Mouse (Mus musculus): Measurements from ENCODE around the gene Gfod1.

Gene Gfod1

DNA sequence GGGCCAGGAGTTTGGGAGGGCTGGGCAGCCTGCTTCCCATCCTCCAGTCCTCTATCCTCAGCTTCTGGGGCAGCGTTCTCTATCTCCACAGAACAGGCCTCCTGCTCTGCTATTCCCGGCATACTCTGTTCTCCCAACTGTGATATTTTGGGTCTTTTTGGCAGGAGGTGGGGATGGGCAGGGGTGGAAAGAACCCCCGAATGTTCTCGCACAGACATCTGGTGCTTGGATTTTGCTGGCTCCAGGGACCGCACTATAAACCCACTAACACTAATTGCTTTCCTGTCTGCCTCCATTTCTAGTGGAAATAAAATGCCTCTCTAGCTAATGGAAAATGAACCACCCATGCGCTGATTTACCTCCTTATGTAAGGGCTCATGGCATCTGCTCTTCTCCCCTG lies 73.7 kb downstream of the Gfod1 start:
- DNase-seq (ENCODE audit: low read depth): no peak

DNA sequence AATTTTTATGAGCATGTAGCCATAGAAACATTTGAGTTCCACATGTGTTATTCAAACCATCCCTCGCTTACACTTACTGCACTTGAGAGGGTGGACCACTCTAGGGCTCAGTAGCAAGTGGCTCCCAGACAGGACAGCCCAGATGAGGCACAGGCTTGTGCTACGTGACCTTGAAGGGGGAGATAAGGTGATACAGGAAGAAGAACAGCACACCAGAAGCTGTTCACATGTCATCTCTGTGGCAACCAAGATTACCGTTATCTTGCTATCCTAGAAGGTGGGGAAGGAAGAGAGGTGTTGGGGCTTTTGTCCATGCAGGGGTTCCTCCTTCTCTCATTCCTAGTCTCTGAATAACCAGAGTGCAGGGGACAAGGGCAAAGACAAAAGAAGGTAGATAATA lies 74.2 kb downstream of the Gfod1 start:
- DNase-seq (ENCODE audit: low read depth): no peak

DNA sequence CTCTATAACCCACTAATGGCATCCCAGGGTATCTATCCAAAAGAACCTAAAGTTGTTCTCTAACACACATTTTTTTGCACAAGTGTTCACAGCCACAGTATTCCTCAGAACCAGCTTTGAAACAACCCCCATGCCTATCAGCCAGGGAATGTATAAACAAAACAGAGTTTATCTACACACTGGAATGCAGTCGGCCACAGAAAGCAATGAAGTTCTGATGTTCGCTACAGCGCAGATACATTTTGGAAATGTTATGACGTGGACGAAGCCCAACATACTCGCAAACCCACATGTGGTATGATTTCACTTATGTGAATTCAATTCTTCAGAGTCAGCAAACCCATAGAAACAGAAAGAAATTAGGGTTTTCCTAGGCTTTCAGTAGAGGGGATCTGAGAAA lies 75.8 kb downstream of the Gfod1 start:
- no peak for DNase-seq (ENCODE audit: low read depth)

DNA sequence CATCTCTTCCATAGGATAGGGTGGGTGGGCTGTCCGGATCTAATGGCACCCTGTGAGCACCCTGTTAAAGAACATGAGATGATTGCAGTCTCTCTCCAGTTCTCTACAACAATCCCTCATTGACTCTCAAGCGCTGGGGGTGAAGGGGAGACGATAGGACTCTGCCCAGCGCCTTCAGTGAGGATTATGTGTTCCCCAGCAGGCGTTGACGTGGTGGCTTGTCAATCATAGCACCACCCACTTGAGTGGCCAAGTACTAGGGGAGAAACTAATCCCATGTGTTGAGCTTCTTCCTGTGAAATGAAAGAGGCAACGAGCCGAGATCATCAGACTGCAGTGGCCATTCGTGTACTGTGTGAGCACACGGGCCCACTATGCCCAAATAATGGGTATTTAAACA lies 77.9 kb downstream of the Gfod1 start:
- DNase-seq (ENCODE audit: low read depth): no peak

DNA sequence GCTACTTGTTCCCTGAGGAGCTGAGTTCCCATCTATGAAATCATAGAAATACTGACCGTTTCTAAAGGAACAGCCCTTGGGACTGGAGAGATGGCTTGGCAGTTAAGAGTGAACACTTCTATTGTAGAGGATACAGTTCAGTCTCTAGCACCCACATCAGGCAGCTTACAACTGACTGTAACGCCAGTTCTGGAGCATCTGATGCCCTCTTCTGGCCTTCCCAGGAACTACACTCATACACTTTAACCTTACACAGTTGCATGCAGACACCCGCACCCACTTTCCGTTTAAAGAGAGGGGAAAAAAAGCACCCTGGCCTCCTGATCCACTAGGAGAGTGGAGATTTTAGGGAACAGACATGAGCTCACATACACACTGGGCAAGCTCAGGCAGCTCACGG lies 78.8 kb downstream of the Gfod1 start:
- DNase-seq (ENCODE audit: low read depth): peak; percentile 59

DNA sequence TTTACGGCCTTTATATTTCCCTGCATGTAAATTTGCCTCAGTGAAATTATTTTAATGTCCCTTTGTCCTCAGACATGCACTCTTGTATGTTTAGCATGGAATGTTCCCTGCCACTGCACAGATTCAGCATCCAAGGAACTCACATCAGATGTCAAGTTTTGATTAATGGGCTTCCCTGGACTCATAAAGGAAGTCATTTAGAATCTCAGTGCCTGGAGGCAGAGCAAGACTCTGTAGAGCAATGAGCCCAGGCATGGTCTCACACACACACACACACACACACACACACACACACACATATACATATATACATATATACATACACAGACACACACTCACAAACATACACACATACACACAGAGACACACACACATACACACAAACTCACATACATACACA lies 81.9 kb downstream of the Gfod1 start:
- no peak for DNase-seq (ENCODE audit: low read depth)

DNA sequence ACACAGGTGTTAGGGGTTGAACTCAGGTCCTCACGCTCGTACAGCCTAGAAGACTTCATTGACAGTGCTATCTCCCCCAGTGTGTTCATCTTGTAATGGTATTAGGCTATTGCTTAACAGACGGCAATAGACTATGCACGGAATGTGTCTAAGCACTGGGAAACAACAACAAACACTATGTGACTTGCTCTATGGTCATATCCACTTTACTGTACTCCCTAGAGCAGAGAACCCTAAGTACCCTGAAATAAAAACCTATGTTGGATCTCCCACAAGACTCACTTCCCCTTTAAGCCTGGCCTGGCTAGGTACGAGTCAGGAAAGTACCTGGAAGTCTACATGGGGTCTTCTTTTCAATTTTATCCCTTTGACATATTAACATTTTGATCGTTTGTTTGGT lies 82.7 kb downstream of the Gfod1 start:
- no peak for DNase-seq (ENCODE audit: low read depth)

DNA sequence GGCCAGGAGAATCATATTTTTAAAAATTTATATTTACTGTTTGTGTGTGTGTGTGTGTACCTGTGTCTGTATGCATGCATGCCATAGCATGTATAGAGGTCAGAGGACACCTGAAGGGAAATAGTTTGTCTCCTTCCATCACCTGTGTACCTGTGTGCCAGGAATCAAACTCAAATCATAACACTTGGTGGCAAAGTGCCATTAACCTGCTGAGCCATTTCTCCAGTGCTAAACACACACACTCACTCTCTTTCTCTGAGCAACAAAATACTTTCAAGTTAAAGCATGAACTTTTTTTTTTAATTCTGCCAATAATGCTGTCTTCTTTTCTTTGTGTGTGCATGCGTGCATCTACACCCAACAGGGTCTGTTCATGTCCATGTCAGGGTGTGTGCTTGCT lies 83.3 kb downstream of the Gfod1 start:
- no peak for DNase-seq (ENCODE audit: low read depth)

DNA sequence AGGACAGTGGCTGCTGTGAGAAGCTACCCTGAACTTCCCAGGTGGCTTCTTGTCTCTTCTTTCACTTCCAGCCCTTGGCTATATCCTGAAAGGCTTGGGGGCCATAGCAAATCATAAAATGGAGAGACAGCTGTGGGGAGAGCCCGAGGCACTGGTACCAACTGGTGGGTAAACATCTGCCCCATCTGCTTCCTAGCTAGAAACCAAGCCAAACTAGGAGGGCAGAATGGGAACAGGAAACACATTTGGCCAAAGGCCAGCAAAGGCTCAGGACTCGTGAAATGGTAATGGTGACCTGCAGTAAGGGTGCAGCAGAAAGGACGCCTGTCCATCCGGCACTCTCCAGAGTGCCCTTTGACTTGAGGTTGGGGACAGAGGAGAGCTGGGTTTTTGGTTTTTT lies 85.2 kb downstream of the Gfod1 start:
- DNase-seq (ENCODE audit: low read depth): no peak

DNA sequence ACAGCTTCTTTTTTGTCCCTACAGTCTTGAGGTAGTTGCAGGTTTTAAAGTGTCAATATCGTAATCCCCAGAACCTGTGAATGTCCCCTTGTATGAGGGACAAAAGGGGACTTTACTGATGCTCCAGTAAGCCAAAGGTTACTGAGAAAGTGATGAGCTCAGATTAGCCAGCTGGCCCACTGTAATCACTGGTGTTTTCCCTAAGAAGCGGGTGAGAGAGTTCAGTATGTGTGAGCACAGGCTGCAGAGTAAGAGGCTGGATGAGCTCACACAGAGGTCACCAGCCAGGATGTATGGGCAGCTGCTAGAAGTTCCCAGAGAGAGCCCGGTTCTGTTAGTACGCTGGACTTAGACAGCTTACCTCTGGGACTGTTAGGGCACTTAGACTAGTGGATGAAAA lies 85.7 kb downstream of the Gfod1 start:
- no peak for DNase-seq (ENCODE audit: low read depth)

DNA sequence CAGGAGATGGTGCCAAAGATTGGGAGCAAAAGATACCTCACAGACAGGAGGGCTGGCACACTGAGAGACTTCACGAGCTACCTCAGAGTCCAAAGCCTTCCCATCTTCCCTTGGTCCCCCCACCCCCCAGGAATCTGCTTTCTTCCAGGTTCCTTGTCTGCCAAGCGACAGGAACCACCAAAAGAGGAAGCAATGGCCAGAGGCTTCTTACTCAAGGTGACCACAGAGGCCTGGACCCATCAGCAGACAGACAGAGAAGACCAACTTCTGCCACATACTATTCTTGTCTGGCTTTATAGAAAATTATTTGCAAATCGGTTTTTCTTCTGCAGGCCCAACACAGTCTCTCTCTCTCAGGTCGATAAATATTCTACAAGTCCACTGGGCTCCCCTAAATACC lies 86.3 kb downstream of the Gfod1 start:
- no peak for DNase-seq (ENCODE audit: low read depth)

DNA sequence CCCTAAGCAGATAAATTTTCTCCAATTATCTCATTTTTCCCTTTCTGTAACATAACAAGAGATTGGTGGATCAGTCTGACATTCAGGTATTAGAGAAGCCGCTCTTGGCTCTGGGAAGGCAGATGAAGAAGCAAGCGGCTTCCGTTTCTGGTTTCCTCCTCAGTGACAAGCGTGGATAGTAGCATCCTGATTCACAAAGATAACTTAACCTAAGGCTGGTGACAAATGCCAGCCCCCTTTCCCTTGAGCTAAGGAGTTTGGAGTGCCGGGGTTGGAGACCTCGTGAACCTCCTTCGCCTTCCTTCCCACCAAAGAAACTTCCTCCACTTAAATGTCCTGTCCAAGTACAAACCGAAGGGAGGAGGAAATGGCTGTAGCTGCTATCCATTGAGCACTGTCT lies 86.9 kb downstream of the Gfod1 start:
- DNase-seq (ENCODE audit: low read depth): peak; percentile 36

DNA sequence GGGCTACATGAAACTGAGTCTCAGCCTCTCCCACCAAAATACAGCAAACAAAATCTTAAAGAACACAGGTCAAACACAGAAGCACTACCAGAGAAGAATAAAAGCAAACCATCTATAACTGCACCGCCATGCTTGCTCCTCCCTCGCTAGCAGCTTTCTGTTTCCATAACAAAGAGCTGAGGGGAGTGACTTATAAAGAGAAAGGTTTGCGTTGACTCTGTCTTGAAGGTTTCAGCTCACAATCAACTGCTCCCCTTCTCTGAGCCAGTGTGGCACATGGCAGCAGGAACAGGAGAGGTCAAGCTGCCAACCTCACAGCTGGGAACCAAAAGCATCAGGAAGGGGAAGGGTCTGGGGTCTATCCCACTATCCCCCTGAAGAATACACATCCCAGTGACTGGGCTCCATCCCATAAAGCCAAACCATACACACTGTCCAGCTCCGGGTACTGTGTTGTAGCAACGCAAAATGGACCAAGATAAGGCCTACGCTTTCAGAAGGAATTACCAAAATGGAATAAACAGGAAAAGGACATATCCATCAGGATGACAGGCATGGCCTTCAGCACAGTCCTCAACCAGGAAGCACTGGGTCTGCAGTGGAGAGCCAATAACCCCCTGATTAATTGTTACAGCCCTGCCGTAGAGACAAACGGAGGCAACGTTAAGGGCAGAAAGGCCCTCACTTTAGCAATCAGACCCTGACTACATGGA lies 87.8 kb downstream of the Gfod1 start:
- DNase-seq (ENCODE audit: low read depth): peak; percentile 16

DNA sequence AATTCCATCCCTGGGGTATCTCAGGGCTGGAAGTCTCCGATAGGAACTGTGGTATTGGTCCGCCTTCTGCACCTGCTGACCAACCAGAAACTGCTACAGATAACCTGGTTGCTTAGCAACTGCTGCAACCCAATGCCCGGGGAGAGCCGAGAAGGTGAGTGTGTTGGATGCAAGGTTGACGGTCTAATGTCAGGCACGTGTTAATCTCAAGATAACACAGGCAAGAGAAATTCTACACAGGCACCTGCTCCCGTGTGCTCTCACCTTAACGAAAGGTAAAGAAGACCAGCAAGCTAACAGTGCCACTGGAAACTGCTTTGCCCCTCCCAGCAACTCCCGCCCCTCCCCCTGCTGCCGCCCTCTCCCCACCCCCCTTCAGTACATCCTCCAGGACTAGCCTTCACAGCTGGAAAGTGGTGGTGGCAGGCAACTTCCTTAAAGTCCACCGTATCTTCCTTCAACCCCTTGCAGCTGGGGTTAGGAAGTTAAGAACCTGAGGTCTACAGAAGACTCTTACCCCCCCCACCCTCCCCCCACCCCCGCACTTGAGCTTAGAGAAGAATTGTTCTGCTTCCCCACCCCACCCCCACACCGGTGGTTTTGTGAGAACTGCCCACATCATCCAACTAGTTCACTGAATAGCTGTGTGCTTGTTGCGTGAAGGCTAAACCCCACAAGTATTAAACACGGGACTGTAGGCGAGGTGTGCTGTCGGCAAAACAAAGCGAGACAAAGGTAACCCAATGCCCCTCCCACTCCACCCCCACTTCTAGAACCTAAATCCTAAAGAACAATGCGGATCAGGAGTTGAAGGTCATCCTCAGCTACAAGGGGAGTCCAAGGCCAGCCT lies 88.6 kb downstream of the Gfod1 start:
- DNase-seq (ENCODE audit: low read depth): peak; percentile 79

DNA sequence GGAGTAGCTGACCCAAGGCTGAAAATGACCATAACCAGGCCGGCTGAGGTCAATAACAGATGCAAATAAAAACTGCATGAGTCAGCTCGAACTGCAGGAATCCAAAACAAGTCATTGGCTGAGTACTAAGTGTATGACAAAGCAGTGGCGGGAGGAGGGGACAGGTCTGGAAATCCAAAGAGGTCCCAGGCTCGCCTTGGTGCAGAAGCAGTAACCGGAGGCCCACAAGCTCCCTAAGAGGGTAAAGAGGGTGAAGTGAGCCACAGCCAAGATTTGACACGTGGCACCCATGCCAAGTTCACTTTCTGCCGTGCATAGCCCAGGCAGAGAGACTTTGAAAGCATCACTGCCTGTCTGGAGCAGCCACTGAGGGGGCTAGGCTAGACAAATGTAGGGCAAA lies 91.6 kb downstream of the Gfod1 start:
- no peak for DNase-seq (ENCODE audit: low read depth)

DNA sequence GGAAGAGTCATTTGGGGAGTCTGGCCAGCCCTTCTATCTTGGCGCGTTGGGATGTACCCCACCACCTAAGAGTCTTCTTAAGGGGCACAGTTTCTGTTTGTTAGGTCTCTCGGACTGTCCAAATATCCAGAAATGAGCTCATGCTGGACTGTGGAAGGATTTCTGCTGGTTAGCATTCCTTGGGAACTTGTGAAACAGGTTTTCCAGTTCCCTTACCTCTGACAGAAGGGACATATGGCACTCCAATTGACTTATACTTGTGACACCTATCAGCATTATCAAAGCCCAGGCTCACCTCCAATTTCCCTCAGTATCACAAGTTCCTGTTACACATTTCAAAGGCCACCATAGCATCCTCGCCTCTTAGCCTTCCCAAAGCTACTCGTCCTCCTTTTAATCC lies 93.0 kb downstream of the Gfod1 start:
- no peak for DNase-seq (ENCODE audit: low read depth)

DNA sequence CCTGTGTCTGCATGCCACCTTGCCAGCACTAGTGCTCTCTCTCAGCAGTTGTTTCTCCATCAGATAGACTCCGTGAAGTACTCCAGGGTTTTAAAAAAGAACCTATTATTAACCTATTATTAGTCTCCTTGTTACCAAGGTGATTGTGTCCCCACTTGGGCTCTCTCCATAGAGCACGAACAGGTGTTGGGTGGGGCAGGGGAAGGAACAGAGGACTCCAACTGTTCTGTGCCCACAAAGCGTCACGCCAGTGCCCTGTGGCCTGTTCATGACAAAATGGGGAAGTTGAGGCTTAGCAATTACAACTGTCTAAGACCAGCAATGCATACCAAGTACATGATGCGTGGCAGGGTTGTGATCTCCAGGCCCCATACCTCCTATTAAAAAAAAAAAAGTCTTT lies 94.4 kb downstream of the Gfod1 start:
- DNase-seq (ENCODE audit: low read depth): no peak

DNA sequence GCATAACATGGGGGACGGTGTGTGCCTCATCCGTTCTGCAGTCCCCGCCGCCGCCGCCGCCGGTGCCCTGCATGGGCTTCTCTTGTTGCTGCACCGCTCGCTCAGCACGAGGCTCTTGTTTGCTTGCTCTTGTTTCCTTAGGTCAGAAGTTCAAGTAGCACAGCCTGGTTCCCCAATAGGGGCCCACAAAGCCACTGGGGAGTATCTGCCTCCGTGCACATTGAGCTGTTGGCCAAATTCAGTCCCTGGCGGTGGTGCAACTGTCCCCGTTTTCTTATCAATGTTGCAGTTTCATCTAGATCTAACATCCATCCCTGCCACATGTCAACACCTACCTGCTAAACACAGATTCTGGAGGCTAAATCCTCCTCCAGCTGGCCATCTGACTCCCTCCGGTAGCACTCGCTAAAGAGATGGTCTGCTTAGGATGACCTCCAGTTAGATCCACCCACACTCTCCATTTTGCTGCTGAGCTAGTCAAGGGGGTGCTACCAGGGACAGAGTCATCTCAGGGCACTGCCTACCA lies 95.0 kb downstream of the Gfod1 start:
- no peak for DNase-seq (ENCODE audit: low read depth)

DNA sequence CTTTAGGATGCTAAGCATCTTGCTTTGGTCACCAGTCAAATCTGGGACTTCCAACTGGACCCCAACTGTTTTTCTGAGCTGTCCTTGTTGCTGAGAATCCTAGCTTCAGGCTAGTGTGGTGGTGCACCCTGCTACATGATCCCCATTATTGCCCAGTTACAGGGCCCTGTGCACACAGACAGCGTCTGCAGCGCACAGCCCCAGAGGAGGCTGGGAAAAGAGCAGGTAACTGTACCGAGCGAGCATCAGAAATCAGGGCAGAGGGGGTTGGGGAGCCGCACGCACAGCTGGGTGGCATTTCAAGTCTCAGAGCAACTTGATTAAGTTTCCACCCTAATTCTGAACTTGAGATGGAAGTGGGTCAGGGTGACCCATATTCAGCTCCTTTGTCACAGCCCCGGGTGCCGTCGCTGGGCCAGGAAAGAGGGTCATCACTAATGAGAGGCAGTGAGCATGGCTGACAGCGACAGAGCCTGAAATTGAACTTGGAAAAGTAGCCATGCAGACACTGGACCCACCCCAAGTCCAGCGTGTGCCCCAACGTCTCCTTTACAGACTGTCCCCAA lies 97.8 kb downstream of the Gfod1 start:
- no peak for DNase-seq (ENCODE audit: low read depth)

DNA sequence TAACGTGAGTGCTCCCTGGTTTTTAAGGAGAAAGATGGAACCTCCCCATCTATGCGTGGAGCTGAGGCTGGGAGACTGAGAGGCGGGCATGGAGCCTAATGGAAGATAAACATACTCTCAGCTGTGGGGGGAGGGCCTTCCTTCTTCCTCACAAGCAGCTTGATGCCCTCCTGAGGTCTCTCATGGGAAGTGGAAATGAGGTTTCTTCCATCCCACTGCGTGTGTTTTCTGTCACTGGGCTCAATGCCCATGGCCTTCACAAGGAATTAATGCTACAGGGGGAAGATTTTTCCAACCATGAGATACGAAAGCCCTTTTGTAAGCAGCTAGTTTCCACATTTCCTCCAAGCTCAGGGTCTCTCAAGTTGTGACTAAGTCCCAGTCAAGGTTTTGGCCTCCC lies 100.3 kb downstream of the Gfod1 start:
- DNase-seq (ENCODE audit: low read depth): no peak

DNA sequence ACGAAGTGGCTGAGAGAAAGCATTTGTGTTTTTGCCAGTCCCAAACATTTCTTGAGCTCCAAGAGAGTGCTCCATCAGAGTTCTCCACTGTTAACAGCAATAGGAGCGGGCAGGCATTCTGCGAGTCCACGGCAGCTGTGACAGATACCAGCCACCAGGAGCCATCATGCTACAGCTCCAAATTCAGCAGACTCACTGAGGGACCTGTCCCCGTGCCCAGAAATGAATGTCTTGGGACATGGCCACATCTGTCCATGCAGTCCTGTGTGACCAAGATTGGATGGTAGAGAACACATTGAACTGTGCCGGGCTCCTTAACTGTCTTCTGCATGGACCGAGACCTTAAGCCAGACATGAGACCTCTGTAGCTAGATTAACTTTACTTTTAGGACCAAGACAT lies 100.7 kb downstream of the Gfod1 start:
- DNase-seq (ENCODE audit: low read depth): no peak

DNA sequence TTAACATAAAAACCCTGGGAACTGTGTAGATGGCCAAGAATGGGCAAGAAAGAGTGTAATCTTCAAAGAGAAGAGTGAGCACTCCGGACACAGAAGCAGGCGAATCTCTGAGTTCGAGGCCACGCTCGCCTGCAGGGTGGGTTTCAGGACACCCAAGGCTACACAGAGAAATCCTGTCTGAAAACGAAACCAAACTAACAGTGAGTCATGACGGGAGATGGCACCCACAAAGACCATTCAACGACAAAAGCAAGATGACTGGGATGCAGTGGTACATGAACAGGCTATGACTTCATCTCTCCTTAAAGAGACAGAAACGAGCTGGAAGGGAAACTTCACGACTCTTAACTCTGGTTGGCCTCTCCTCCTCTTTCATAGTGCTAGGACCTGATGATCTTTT lies 101.6 kb downstream of the Gfod1 start:
- DNase-seq (ENCODE audit: low read depth): peak; percentile 63

DNA sequence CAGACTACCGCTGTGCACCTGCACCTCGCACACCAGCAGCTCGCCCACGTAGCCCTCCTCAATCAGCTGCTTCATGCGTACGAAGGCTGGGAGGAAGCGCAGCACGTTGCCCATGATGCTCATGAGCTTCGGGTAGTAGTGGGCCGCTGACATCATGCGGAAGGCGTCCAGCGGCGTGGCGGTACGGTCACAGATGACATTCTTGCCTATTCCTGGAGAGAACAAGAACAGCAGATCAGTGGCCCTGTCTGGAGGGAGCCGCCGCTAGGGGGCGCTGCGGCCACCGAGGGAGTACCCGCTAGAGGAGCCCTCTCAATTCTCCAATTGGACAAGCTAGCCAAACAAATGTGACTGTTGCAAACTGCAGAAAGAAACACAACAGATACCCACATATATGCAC lies 102.9 kb downstream of the Gfod1 start:
- DNase-seq (ENCODE audit: low read depth): peak; percentile 71
